Mouse (Mus musculus): ENCODE results near the gene Gng4.
"Not testable (repeated sequence)": the region's sequence is repeated elsewhere in the genome, so short reads cannot be mapped to it uniquely, and the experiment has no call there.

Gng4 gene

GRCm38 (mm10) chr13:13783894-13784419, at the start of gene Gng4:
Gene Gng4 (plus strand): TSS chr13:13784059.
- DNase-seq (ENCODE audit: low read depth, low spot score) = peak; percentile 22

GRCm38 (mm10) chr13:13739232-13739631, 44.6 kb upstream of the Gng4 start:
- no peak for DNase-seq (ENCODE audit: low read depth, low spot score)

GRCm38 (mm10) chr13:13745911-13746310, 37.9 kb upstream of the Gng4 start:
- no peak for DNase-seq (ENCODE audit: low read depth, low spot score)

- no peak for DNase-seq (ENCODE audit: low read depth, low spot score)
Measured at GRCm38 (mm10) chr13:13775778-13776494, 7.9 kb upstream of the Gng4 start.

GRCm38 (mm10) chr13:13777052-13777451, 6.8 kb upstream of the Gng4 start:
- no peak for DNase-seq (ENCODE audit: low read depth, low spot score)

GRCm38 (mm10) chr13:13777696-13778095, 6.2 kb upstream of the Gng4 start:
- no peak for DNase-seq (ENCODE audit: low read depth, low spot score)

- no peak for DNase-seq (ENCODE audit: low read depth, low spot score)
Measured at GRCm38 (mm10) chr13:13778837-13779458, 4.9 kb upstream of the Gng4 start.

GRCm38 (mm10) chr13:13780271-13780670, 3.6 kb upstream of the Gng4 start:
- DNase-seq (ENCODE audit: low read depth, low spot score) = no peak

- DNase-seq (ENCODE audit: low read depth, low spot score) = no peak
Measured at GRCm38 (mm10) chr13:13781026-13781425, 2.8 kb upstream of the Gng4 start.

GRCm38 (mm10) chr13:13783296-13783695, 563 bp upstream of the Gng4 start:
- no peak for DNase-seq (ENCODE audit: low read depth, low spot score)

GRCm38 (mm10) chr13:13784420-13784936, 619 bp downstream of the Gng4 start:
- DNase-seq (ENCODE audit: low read depth, low spot score) = peak; percentile 4

GRCm38 (mm10) chr13:13784981-13785783, 1.3 kb downstream of the Gng4 start:
- peak; percentile 29 for DNase-seq (ENCODE audit: low read depth, low spot score)

GRCm38 (mm10) chr13:13786971-13787370, 3.1 kb downstream of the Gng4 start:
- no peak for DNase-seq (ENCODE audit: low read depth, low spot score)

GRCm38 (mm10) chr13:13788070-13788469, 4.2 kb downstream of the Gng4 start:
- DNase-seq (ENCODE audit: low read depth, low spot score) = no peak

- DNase-seq (ENCODE audit: low read depth, low spot score) = no peak
Measured at GRCm38 (mm10) chr13:13791981-13792380, 8.1 kb downstream of the Gng4 start.

- DNase-seq (ENCODE audit: low read depth, low spot score) = no peak
Measured at GRCm38 (mm10) chr13:13795166-13795832, 11.4 kb downstream of the Gng4 start.

- no peak for DNase-seq (ENCODE audit: low read depth, low spot score)
Measured at GRCm38 (mm10) chr13:13796082-13796481, 12.2 kb downstream of the Gng4 start.

- not testable (repeated sequence) for DNase-seq (ENCODE audit: low read depth, low spot score)
Measured at GRCm38 (mm10) chr13:13797816-13798215, 14.0 kb downstream of the Gng4 start.

GRCm38 (mm10) chr13:13798775-13799174, 14.9 kb downstream of the Gng4 start:
- no peak for DNase-seq (ENCODE audit: low read depth, low spot score)

GRCm38 (mm10) chr13:13808337-13809132, 24.7 kb downstream of the Gng4 start:
- no peak for DNase-seq (ENCODE audit: low read depth, low spot score)

- DNase-seq (ENCODE audit: low read depth, low spot score) = no peak
Measured at GRCm38 (mm10) chr13:13810885-13811284, 27.0 kb downstream of the Gng4 start.

All from WW6 (cell line).